Mouse (Mus musculus) layer of hippocampus, postnatal 25 days (tissue): ENCODE results near the gene Tas2r136. TPM values are rescaled to one million over a fixed set of nuclear protein-coding genes. Genes with fewer than 3 reads are reported as not detected.

Experiments used
- DNase-seq, 2 experiments: peaks; one replicate each; pipeline ENCODE4 v3.0.0; 2022; ENCODE audit warnings: mixed read lengths in 2 of 2, low spot score in 1 of 2; ENCODE audit errors: extremely low spot score in 1 of 2
- total RNA-seq, 2 experiments: library from RNA; stranded (reverse); gene quantifications; 2 replicates each; pipeline ENCODE4 v1.2.3; 2021

The Tas2r136 gene
- total RNA-seq: not detected

DNA sequence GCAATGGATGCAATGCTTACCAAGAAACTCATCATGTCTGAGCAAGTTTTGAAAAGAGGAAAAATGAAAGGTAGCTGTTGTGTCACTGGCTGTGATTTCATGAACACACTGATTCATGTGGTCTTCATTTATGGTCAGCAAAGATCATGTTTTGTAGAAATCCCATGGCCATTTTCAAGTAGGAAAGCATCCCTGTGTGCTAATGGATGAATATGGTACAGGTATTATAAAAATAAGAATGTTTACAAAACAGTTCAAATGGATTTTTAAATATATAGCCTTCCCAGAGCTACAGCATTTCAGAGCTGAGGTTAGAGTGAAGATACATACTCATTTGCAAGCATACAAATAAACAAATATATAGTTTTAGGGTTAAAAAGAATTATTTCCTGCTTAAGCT lies at the start of gene Tas2r136:
Gene Tas2r136 (minus strand): TSS at position 101 of the 400 bp plus-strand sequence.
- no peak for DNase-seq

DNA sequence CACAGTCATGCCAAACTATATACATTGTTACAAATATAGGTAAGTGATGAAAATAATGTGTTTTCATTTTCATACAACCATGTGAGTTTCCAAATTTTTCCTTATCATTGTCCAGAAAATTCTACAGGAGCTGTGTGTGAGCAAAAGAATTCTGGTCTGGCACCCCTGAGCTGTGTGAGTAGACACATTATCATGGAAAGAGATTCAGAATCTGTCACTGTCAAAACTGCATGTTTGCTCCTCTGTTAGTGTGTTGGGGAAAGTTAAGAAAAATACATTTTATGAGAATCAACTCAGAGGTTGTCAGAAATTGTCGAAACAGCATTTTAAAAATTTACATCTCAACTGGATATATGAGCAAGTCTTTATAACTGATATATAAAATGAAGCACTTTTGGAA lies 24.6 kb upstream of the Tas2r136 start, which contains the start of gene Tas2r117:
Gene Tas2r117 (plus strand): TSS at position 301 of the 400 bp plus-strand sequence.
- no peak for DNase-seq

DNA sequence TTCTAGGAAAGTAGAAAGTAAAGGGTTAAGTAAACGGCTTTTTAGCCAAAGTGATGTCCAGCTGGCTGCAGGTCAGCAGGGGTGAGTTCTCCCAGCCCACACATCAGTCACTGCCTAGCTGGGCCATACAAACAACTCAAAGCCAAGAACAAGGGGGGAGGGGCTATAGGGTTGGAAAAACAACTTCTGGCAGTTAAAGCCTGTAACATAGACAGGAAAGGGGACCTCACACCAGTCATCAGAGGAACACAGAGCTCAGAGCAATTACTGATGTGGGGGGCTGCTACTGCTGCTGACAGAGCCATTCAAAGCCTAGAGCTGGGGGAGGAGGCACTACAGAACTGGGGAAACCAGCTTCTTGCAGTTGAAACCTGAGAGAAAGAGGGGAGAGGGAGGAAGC lies 17.4 kb upstream of the Tas2r136 start:
- no peak for DNase-seq

DNA sequence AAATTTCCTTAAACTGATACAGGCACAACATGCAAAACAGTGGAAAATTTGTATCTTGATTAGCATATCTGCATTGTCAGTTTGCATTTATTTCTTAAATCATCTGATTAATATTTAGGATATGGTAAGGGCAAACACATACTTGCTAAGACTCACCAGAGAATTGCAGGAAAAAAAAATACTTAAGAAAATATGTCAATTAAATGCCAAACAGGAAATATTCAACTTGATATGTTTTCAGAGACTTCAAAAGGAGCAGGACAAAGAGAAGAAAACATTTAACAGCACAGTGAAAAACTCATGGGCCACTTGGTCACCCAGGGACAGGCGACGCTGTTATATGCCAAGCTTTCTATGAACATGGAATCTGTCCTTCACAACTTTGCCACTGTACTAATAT lies 16.1 kb downstream of the Tas2r136 start, which contains the start of gene Tas2r102:
Gene Tas2r102 (plus strand): TSS at position 301 of the 400 bp plus-strand sequence.
- no peak for DNase-seq

DNA sequence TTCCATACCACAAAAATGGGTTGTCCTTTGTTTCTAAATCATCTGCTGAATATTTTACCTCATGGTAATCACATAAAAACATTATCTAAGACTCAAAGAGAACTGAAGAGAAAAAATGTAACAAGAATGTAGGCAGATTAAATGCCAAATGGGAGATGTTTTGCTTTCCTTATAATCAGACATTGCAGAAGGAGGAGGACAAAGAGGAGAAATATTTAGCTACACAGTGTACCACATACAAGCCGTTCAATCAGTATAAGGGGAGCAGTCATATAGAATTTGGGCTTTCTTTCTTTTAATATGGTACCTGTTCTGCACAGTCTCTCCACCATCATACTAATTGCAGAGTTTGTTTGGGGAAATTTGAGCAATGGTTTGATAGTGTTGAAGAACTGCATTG lies 23.5 kb downstream of the Tas2r136 start, which contains the start of gene Tas2r124:
Gene Tas2r124 (plus strand): TSS at position 301 of the 400 bp plus-strand sequence.
- no peak for DNase-seq

DNA sequence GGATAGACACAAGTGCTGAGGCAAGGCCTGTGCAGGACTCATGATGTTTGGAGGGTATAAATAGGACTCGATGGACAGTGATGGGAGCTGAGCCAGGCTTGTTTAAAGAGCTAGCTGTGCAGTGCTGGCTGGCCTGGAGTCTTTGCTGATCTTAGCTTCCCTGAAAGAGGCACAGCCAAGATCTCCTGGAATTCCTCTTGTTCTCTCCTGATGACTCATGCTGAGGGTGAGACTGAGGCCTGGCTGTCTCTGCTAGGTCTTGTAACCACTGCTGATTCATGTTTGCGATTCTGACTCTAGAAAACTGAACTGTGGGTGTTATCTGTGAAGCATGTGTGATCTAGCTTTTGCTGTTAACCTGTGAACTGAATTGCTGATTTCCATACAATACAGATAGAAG lies 27.8 kb downstream of the Tas2r136 start:
- no peak for DNase-seq

DNA sequence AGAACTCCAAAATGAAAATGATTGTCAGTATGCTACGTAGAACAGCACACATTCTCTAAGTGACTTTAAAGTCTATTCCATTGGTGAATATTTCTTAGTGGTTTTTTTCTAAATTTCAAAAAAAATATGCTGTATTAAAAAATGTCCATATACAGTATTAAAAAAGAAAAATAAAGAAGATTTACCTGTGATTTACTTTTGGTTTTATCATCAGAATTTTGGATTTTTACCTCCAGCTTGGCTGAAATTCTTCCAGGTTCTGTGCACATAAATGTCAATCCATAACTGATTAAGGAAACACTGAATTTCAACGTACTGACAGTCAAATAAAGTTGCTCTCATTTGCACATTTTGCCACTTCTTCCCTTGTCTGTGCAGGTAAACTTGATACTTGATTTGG lies 40.0 kb downstream of the Tas2r136 start, which contains the start of gene Tas2r115:
Gene Tas2r115 (minus strand): TSS at position 101 of the 400 bp plus-strand sequence.
- DNase-seq: no peak

Other genes starting within 250 kb of the Tas2r136 start
- not detected for gene Prh1, start 208.4 kb downstream of the Tas2r136 start, total RNA-seq
- gene Prp2, start 182.2 kb downstream of the Tas2r136 start, total RNA-seq: not detected
- not detected for gene A630073D07Rik, start 126.6 kb downstream of the Tas2r136 start, total RNA-seq
- gene Tas2r120, start 121.2 kb downstream of the Tas2r136 start, total RNA-seq: not detected
- gene Tas2r121, start 77.2 kb downstream of the Tas2r136 start, total RNA-seq: not detected
- not detected for gene Tas2r122, start 66.2 kb downstream of the Tas2r136 start, total RNA-seq
- gene Tas2r115, start 40.1 kb downstream of the Tas2r136 start, total RNA-seq: not detected
- gene Tas2r124, start 23.4 kb downstream of the Tas2r136 start, total RNA-seq: not detected
- gene Tas2r102, start 16.0 kb downstream of the Tas2r136 start, total RNA-seq: not detected
- not detected for gene Tas2r117, start 24.7 kb upstream of the Tas2r136 start, total RNA-seq
- gene Tas2r123, start 69.0 kb upstream of the Tas2r136 start, total RNA-seq: not detected
- gene Tas2r116, start 77.3 kb upstream of the Tas2r136 start, total RNA-seq: not detected
- gene Tas2r110, start 89.8 kb upstream of the Tas2r136 start, total RNA-seq: not detected
- not detected for gene Tas2r113, start 114.8 kb upstream of the Tas2r136 start, total RNA-seq
- gene Tas2r125, start 131.5 kb upstream of the Tas2r136 start, total RNA-seq: not detected
- gene Tas2r129, start 172.9 kb upstream of the Tas2r136 start, total RNA-seq: not detected
- not detected for gene Tas2r131, start 179.8 kb upstream of the Tas2r136 start, total RNA-seq
- gene Tas2r109, start 202.8 kb upstream of the Tas2r136 start, total RNA-seq: not detected